Mouse (Mus musculus): ENCODE measurements at regions not wholly inside any gene's neighbourhood (a gene's known extent, or its start where the extent isn't known, plus 50 kb on each side); places are given as distances from the start of the nearest gene placed in this dataset. TPM values are rescaled to one million over a fixed set of nuclear protein-coding genes. Genes with fewer than 3 reads are reported as not detected.

- Histone ChIP-seq H3K4me2 (no peak overlapping the region), H3K9ac (no peak overlapping the region), H3K4me3 (no peak overlapping the region), H3K27ac (no peak overlapping the region), H3K9me3 (no peaks in the 10 kb centered on the region), H3K27me3 (no peaks in the 10 kb centered on the region), H3K36me3 (no peaks in the 10 kb centered on the region), H3K4me1 (no peaks in the 10 kb centered on the region)
- ATAC-seq (ENCODE audit: insufficient number of reproducible peaks, low FRiP score, low TSS enrichment, low read depth), result no peak
- WGBS, result 74% methylated on average over 5 of the region's 5 CpGs
These were observed 171.9 kb upstream of the Steap4 start for GRCm38 (mm10) chr5:7788406-7788805.

GRCm38 (mm10) chr5:7789126-7789525, 171.1 kb upstream of the Steap4 start:
- 87% methylated on average over 1 of the region's 1 CpGs for WGBS
- no peak for ATAC-seq (ENCODE audit: insufficient number of reproducible peaks, low FRiP score, low TSS enrichment, low read depth)
- Histone ChIP-seq H3K36me3 (no peaks in the 10 kb centered on the region), H3K4me1 (no peaks in the 10 kb centered on the region), H3K9me3 (no peaks in the 10 kb centered on the region), H3K4me3 (no peak overlapping the region), H3K4me2 (no peak overlapping the region), H3K9ac (no peak overlapping the region), H3K27me3 (no peaks in the 10 kb centered on the region), H3K27ac (no peak overlapping the region)

- H3K9me3 ChIP-seq, result no peaks in the 10 kb centered on the region
- H3K4me1 ChIP-seq, result no peaks in the 10 kb centered on the region
- no peak overlapping the region for H3K27ac ChIP-seq
- no peak overlapping the region for H3K4me3 ChIP-seq
- no peaks in the 10 kb centered on the region for H3K27me3 ChIP-seq
- no peaks in the 10 kb centered on the region for H3K36me3 ChIP-seq
- no peak overlapping the region for H3K4me2 ChIP-seq
- WGBS, result 29% methylated on average over 5 of the region's 5 CpGs
- H3K9ac ChIP-seq, result no peak overlapping the region
- ATAC-seq (ENCODE audit: insufficient number of reproducible peaks, low FRiP score, low TSS enrichment, low read depth), result no peak
These were observed 139.7 kb upstream of the Steap4 start for GRCm38 (mm10) chr5:7820592-7820991.

GRCm38 (mm10) chr5:7821700-7822099, 138.6 kb upstream of the Steap4 start:
- no peak overlapping the region for H3K4me2 ChIP-seq
- no peaks in the 10 kb centered on the region for H3K36me3 ChIP-seq
- no peak overlapping the region for H3K9ac ChIP-seq
- no peak overlapping the region for H3K27ac ChIP-seq
- ATAC-seq (ENCODE audit: insufficient number of reproducible peaks, low FRiP score, low TSS enrichment, low read depth), result no peak
- H3K4me1 ChIP-seq, result no peaks in the 10 kb centered on the region
- 55% methylated on average over 3 of the region's 3 CpGs for WGBS
- no peak overlapping the region for H3K4me3 ChIP-seq
- H3K9me3 ChIP-seq, result no peaks in the 10 kb centered on the region
- no peaks in the 10 kb centered on the region for H3K27me3 ChIP-seq

GRCm38 (mm10) chr5:7829618-7830017, 130.6 kb upstream of the Steap4 start:
- Histone ChIP-seq H3K9me3 (no peaks in the 10 kb centered on the region), H3K9ac (no peak overlapping the region), H3K27me3 (no peaks in the 10 kb centered on the region), H3K4me1 (no peaks in the 10 kb centered on the region), H3K4me3 (no peak overlapping the region), H3K4me2 (no peak overlapping the region), H3K27ac (no peak overlapping the region), H3K36me3 (no peaks in the 10 kb centered on the region)
- 76% methylated on average over 3 of the region's 3 CpGs for WGBS
- no peak for ATAC-seq (ENCODE audit: insufficient number of reproducible peaks, low FRiP score, low TSS enrichment, low read depth)

GRCm38 (mm10) chr5:7833812-7834211, 126.4 kb upstream of the Steap4 start:
- H3K27me3 ChIP-seq, result no peaks in the 10 kb centered on the region
- H3K4me1 ChIP-seq, result no peaks in the 10 kb centered on the region
- H3K4me3 ChIP-seq, result no peak overlapping the region
- no peaks in the 10 kb centered on the region for H3K36me3 ChIP-seq
- H3K9me3 ChIP-seq, result no peaks in the 10 kb centered on the region
- no peak overlapping the region for H3K9ac ChIP-seq
- no peak overlapping the region for H3K27ac ChIP-seq
- H3K4me2 ChIP-seq, result no peak overlapping the region
- ATAC-seq (ENCODE audit: insufficient number of reproducible peaks, low FRiP score, low TSS enrichment, low read depth), result no peak
- 81% methylated on average over 1 of the region's 1 CpGs for WGBS

- 87% methylated on average over 2 of the region's 2 CpGs for WGBS
- Histone ChIP-seq H3K9ac (no peak overlapping the region), H3K27me3 (no peaks in the 10 kb centered on the region), H3K4me2 (no peak overlapping the region), H3K36me3 (no peaks in the 10 kb centered on the region), H3K27ac (no peak overlapping the region), H3K4me3 (no peak overlapping the region), H3K4me1 (no peaks in the 10 kb centered on the region), H3K9me3 (no peaks in the 10 kb centered on the region)
- no peak for ATAC-seq (ENCODE audit: insufficient number of reproducible peaks, low FRiP score, low TSS enrichment, low read depth)
These were observed 97.2 kb upstream of the Steap4 start for GRCm38 (mm10) chr5:7863047-7863446.

- H3K27ac ChIP-seq, result no peak overlapping the region
- WGBS, result 26% methylated on average over 3 of the region's 3 CpGs
- no peaks in the 10 kb centered on the region for H3K36me3 ChIP-seq
- H3K4me3 ChIP-seq, result no peak overlapping the region
- no peak overlapping the region for H3K9ac ChIP-seq
- H3K9me3 ChIP-seq, result no peaks in the 10 kb centered on the region
- H3K27me3 ChIP-seq, result no peaks in the 10 kb centered on the region
- no peak overlapping the region for H3K4me2 ChIP-seq
- H3K4me1 ChIP-seq, result no peaks in the 10 kb centered on the region
- peak; percentile 80 for ATAC-seq (ENCODE audit: insufficient number of reproducible peaks, low FRiP score, low TSS enrichment, low read depth)
These were observed 94.1 kb upstream of the Steap4 start for GRCm38 (mm10) chr5:7866041-7866641.

- H3K4me3 ChIP-seq, result no peak overlapping the region
- no peaks in the 10 kb centered on the region for H3K27me3 ChIP-seq
- no peaks in the 10 kb centered on the region for H3K36me3 ChIP-seq
- no peak overlapping the region for H3K9ac ChIP-seq
- ATAC-seq (ENCODE audit: insufficient number of reproducible peaks, low FRiP score, low TSS enrichment, low read depth), result no peak
- no peak overlapping the region for H3K4me2 ChIP-seq
- H3K27ac ChIP-seq, result no peak overlapping the region
- WGBS, result 60% methylated on average over 3 of the region's 3 CpGs
- H3K9me3 ChIP-seq, result no peaks in the 10 kb centered on the region
- H3K4me1 ChIP-seq, result no peaks in the 10 kb centered on the region
These were observed 60.7 kb upstream of the Steap4 start for GRCm38 (mm10) chr5:7899537-7899936.

Small RNAs in the stretch of these regions (microRNA-seq; reads per million reads assigned to microRNA genes)
- gene Gm22196, result not detected

All from limb, embryonic 15.5 days (tissue).